Mouse (Mus musculus): ENCODE measurements around the gene Cyp4x1. TPM values are rescaled to one million over a fixed set of nuclear protein-coding genes. Genes with fewer than 3 reads are reported as not detected.

Gene Cyp4x1
- total and polyA plus RNA-seq, 2 experiments from 2014 or later: not detected

- H3K27ac ChIP-seq (ENCODE audit: low read depth): no peak overlapping the region
- no peak overlapping the region for H3K9ac ChIP-seq (replicated peaks; ENCODE audit: low read depth, low read length)
Observed at GRCm38 (mm10) chr4:115090592-115090991, 43.5 kb downstream of the Cyp4x1 start.

DNA sequence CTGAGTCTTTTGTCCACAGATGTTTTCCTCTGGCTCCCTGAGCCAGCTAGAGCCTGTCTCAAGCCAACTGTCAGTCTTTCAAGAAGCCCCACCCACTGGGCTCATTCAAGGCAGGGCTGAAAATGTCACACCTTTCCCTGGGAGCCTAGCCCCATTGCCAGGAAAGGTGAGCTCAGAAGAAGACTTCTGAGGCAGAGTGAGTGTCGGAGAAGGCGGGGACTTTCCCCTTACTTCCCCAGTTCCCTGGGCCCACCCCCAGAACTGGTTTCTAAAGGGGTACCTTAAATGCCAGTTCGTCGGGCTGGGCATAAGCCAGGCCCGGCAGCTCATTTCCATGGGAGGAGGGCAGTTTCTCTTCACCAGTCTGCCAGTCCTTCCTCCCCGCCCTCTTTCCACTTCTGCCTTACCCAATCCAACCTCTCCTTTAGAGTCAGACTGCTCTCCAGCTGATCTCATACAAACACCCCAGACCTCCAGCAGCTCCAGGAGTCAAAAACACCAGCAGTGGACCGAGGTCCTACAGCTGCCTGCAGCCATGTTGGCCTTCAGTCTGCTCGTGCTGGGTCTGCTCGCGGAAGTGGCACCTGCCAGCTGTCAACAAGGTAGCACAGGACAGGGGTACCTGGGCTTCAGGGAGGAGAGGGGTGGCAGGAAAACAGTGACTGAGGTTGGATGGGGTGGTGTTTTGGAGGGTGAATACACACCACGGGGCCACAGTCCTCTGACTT is 45.3 kb downstream of the Cyp4x1 start, which contains the start of gene Pdzk1ip1:
Gene Pdzk1ip1, plus strand, starts transcription at position 98 of the 728 bp plus-strand sequence.
- H3K9ac ChIP-seq (replicated peaks; ENCODE audit: low read depth, low read length): peak within 1 kb of the TSS; percentile 33; the same call in 1 of the 2 replicates
- 13% methylated on average over 11 of the region's 11 CpGs for WGBS

More at GRCm38 (mm10) chr4:115090592-115090991, 43.5 kb downstream of the Cyp4x1 start:
- Histone ChIP-seq H3K4me3 (ENCODE audit: low read depth, low read length) (no peak overlapping the region), H3K36me3 (replicated peaks; ENCODE audit: control insufficient read depth, insufficient read depth, low read length) (no peaks in the 10 kb centered on the region), H3K27me3 (ENCODE audit: control insufficient read depth, insufficient read depth, low read length) (peaks cover 32% of the 10 kb centered on the region; the same call in 1 of the 2 replicates), H3K4me2 (ENCODE audit: low read depth, low read length) (no peak overlapping the region), H3K9me3 (replicated peaks; ENCODE audit: control insufficient read depth, low read length) (no peaks in the 10 kb centered on the region), H3K4me1 (ENCODE audit: control insufficient read depth, insufficient read depth) (peaks cover 2% of the 10 kb centered on the region; the same call in 1 of the 2 replicates)
- WGBS: 54% methylated on average over 2 of the region's 2 CpGs
- no peak for ATAC-seq (ENCODE audit: insufficient read depth, low read depth)
- TF ChIP-seq EP300 (IDR thresholded peaks at IDR 0.05; ENCODE audit: low read depth): no peak
- no peak for TF ChIP-seq CTCF (IDR thresholded peaks at IDR 0.05; ENCODE audit: low read depth)
- no peak for DNase-seq (ENCODE audit: low spot score)

DNA sequence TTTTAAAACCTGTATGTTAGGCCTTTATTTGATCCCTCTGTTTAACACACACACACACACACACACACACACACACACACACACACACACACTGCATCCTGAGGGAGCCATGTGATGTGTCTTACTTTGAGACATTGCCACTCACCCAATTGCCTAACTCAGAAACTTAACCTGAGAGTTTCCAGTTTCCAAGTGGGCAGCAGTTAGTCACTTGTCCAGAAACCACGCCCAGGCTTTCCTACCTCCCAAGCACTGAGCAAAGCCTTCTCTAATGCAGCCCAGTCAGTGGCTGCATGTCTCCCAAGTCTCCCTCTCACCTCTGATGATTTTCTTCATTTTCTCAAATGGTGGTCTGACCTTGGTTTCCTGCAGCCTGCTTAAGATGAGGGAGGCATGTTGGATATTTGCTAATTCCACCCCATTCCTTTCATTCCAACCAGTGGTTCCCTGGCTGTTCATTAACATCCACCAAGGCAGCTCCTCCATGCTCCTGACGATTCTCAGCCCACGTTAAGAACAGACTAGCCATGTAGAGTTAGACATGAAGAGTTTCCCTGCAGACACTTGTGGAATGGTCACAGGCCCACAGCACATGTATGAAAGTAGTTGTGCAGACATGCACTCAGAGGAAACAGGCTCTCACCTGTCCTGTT is 47.2 kb downstream of the Cyp4x1 start:
- DNase-seq (ENCODE audit: low spot score) (no peak), ATAC-seq (ENCODE audit: insufficient read depth, low read depth) (no peak)
- H3K27me3 ChIP-seq (ENCODE audit: control insufficient read depth, insufficient read depth, low read length): 0 out of 2 replicates have a peak, but pooled peaks cover 12% of the 10 kb centered on the region
- no peak overlapping the region for H3K4me2 ChIP-seq (ENCODE audit: low read depth, low read length)
- no peak overlapping the region for H3K9ac ChIP-seq (replicated peaks; ENCODE audit: low read depth, low read length)
- H3K9me3 ChIP-seq (replicated peaks; ENCODE audit: control insufficient read depth, low read length): no peaks in the 10 kb centered on the region
- TF ChIP-seq EP300 (IDR thresholded peaks at IDR 0.05; ENCODE audit: low read depth) (no peak), CTCF (IDR thresholded peaks at IDR 0.05; ENCODE audit: low read depth) (no peak)
- H3K4me1 ChIP-seq (ENCODE audit: control insufficient read depth, insufficient read depth): no peaks in the 10 kb centered on the region
- 52% methylated on average over 3 of the region's 3 CpGs for WGBS
- H3K36me3 ChIP-seq (replicated peaks; ENCODE audit: control insufficient read depth, insufficient read depth, low read length): no peaks in the 10 kb centered on the region
- H3K27ac ChIP-seq (ENCODE audit: low read depth): no peak overlapping the region
- no peak overlapping the region for H3K4me3 ChIP-seq (ENCODE audit: low read depth, low read length)

More for the DNA sequence above, 45.3 kb downstream of the Cyp4x1 start, which contains the start of gene Pdzk1ip1:
- H3K27me3 ChIP-seq (ENCODE audit: control insufficient read depth, insufficient read depth, low read length): peaks cover 25% of the 10 kb centered on the region; the same call in 1 of the 2 replicates
- no peak within 1 kb of the TSS for H3K27ac ChIP-seq (ENCODE audit: low read depth)
- ATAC-seq (ENCODE audit: insufficient read depth, low read depth) (no peak), DNase-seq (ENCODE audit: low spot score) (no peak)
- H3K4me1 ChIP-seq (ENCODE audit: control insufficient read depth, insufficient read depth): no peaks in the 10 kb centered on the region
- H3K4me3 ChIP-seq (ENCODE audit: low read depth, low read length): peak within 1 kb of the TSS; percentile 16; the same call in 1 of the 2 replicates
- H3K4me2 ChIP-seq (ENCODE audit: low read depth, low read length): peak within 1 kb of the TSS; percentile 44
- H3K36me3 ChIP-seq (replicated peaks; ENCODE audit: control insufficient read depth, insufficient read depth, low read length): no peaks in the 10 kb centered on the region
- TF ChIP-seq CTCF (IDR thresholded peaks at IDR 0.05; ENCODE audit: low read depth): no peak
- no peak for TF ChIP-seq EP300 (IDR thresholded peaks at IDR 0.05; ENCODE audit: low read depth)
- no peaks in the 10 kb centered on the region for H3K9me3 ChIP-seq (replicated peaks; ENCODE audit: control insufficient read depth, low read length)

GRCm38 (mm10) chr4:115086257-115086656 is 47.8 kb downstream of the Cyp4x1 start:
- H3K36me3 ChIP-seq (replicated peaks; ENCODE audit: control insufficient read depth, insufficient read depth, low read length): no peaks in the 10 kb centered on the region
- H3K27me3 ChIP-seq (ENCODE audit: control insufficient read depth, insufficient read depth, low read length): 0 out of 2 replicates have a peak, but pooled peaks cover 12% of the 10 kb centered on the region
- no peak overlapping the region for H3K27ac ChIP-seq (ENCODE audit: low read depth)
- no peak overlapping the region for H3K4me3 ChIP-seq (ENCODE audit: low read depth, low read length)
- ATAC-seq (ENCODE audit: insufficient read depth, low read depth): no peak
- DNase-seq (ENCODE audit: low spot score): no peak
- no peaks in the 10 kb centered on the region for H3K9me3 ChIP-seq (replicated peaks; ENCODE audit: control insufficient read depth, low read length)
- WGBS: 62% methylated on average over 4 of the region's 4 CpGs
- H3K4me2 ChIP-seq (ENCODE audit: low read depth, low read length): no peak overlapping the region
- H3K4me1 ChIP-seq (ENCODE audit: control insufficient read depth, insufficient read depth): no peaks in the 10 kb centered on the region
- no peak for TF ChIP-seq EP300 (IDR thresholded peaks at IDR 0.05; ENCODE audit: low read depth)
- no peak for TF ChIP-seq CTCF (IDR thresholded peaks at IDR 0.05; ENCODE audit: low read depth)
- H3K9ac ChIP-seq (replicated peaks; ENCODE audit: low read depth, low read length): no peak overlapping the region

GRCm38 (mm10) chr4:115085522-115086095 is 48.5 kb downstream of the Cyp4x1 start:
- no peaks in the 10 kb centered on the region for H3K36me3 ChIP-seq (replicated peaks; ENCODE audit: control insufficient read depth, insufficient read depth, low read length)
- H3K4me3 ChIP-seq (ENCODE audit: low read depth, low read length): no peak overlapping the region
- 0 out of 2 replicates have a peak, but pooled peaks cover 12% of the 10 kb centered on the region for H3K27me3 ChIP-seq (ENCODE audit: control insufficient read depth, insufficient read depth, low read length)
- ATAC-seq (ENCODE audit: insufficient read depth, low read depth) (no peak), DNase-seq (ENCODE audit: low spot score) (peak; percentile 34)
- TF ChIP-seq EP300 (IDR thresholded peaks at IDR 0.05; ENCODE audit: low read depth) (no peak), CTCF (IDR thresholded peaks at IDR 0.05; ENCODE audit: low read depth) (peak; percentile 96)
- WGBS: 18% methylated on average over 6 of the region's 6 CpGs
- no peak overlapping the region for H3K4me2 ChIP-seq (ENCODE audit: low read depth, low read length)
- H3K27ac ChIP-seq (ENCODE audit: low read depth): no peak overlapping the region
- no peaks in the 10 kb centered on the region for H3K9me3 ChIP-seq (replicated peaks; ENCODE audit: control insufficient read depth, low read length)
- no peak overlapping the region for H3K9ac ChIP-seq (replicated peaks; ENCODE audit: low read depth, low read length)
- H3K4me1 ChIP-seq (ENCODE audit: control insufficient read depth, insufficient read depth): no peaks in the 10 kb centered on the region

All from heart, postnatal 0 days (tissue).